Mouse (Mus musculus) left cerebral cortex, postnatal 10 days (tissue): Measurements from ENCODE around the gene Slc39a1. TPM values are rescaled to one million over a fixed set of nuclear protein-coding genes. Genes with fewer than 3 reads are reported as not detected.
"Not testable (repeated sequence)": the region's sequence is repeated elsewhere in the genome, so short reads cannot be mapped to it uniquely, and the experiment has no call there.

Experiments used
- DNase-seq, 2 experiments: peaks; one replicate each; pipeline ENCODE4 v3.0.0; 2021 to 2022; ENCODE audit warnings: low spot score in 2 of 2, mixed read lengths in 1 of 2; ENCODE audit errors: extremely low spot score in 1 of 2
- intact Hi-C: fragments of 180-260 bp; cut with DNase I; formaldehyde crosslinking; loops from one replicate; pipeline ENCODE4 v1.15.1; 2025
- microRNA-seq: library from miRNA; unstranded; fragments of <30 nt; microRNA quantifications from one replicate; pipeline ENCODE4 v1.2.0, GENCODE M21; 2022
- total RNA-seq, 2 experiments: library from RNA; stranded (reverse); gene quantifications; 2 replicates each; pipeline ENCODE4 v1.2.3; 2021

Slc39a1 gene
- total RNA-seq, 2 experiments from 2014 or later: 47.7 to 49.0 TPM

DNA sequence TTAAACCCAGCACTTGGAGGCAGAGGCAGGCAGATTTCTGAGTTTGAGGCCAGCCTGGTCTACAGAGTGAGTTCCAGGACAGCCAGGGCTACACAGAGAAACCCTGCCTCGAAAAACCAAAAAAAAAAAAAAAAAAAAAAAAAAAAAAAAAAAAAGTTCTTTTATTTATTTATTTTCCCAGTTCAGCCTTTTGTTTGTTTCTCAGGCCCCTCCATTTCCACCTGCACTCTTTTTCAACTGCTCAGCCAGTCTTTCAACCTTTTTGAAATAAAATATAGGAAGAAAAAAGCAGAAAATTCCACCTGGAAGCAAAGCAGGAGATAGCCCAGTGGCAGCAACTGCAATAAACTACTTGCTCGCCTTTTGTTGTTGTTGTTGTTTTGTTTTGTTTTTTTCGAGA lies 41.4 kb downstream of the Slc39a1 start:
- DNase-seq, intact Hi-C loops: not testable (repeated sequence)

DNA sequence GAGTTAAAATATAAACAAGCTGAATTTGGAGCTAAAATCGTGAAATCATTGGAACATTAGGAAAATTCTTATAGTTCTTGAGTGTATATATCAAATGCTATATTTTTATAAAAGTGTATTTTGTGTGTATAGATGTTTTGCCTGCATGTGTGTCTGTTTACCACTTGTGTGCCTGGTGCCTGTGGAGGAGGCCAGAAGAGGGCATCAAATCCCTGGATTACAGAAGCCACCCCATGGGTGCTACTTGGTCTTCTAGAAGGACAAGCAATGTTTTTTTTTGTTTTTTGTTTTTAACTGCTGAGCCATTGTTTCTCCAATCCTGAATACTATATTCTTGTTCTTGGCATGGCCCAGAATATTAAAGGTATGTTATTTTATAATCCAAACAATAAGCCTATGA lies 42.6 kb downstream of the Slc39a1 start:
- no peak for DNase-seq
- intact Hi-C loops: loop anchor here (5.0 kb wide), 1 partner anchor 82 kb away; no protein-coding TSS in a partner anchor

DNA sequence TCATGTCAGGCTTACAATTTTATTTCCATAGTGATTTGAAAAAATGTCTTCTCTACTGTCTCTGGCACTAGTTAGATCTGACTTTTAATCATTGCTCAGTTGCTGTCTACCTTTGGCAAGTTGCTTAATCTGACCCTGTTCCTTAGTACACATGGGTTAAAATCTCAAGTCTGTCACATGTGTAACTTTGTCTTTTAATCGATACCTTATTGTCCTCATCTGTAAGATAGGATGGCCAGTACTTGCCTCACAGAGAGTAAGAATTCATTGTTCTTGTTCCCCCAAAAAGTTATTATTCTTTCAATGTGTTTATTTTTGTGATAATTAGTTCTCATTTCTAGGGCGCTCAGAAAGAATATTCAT lies 44.0 kb downstream of the Slc39a1 start:
- no peak for DNase-seq
- intact Hi-C loops: loop anchor here (5.0 kb wide), 1 partner anchor 80 kb away; no protein-coding TSS in a partner anchor

DNA sequence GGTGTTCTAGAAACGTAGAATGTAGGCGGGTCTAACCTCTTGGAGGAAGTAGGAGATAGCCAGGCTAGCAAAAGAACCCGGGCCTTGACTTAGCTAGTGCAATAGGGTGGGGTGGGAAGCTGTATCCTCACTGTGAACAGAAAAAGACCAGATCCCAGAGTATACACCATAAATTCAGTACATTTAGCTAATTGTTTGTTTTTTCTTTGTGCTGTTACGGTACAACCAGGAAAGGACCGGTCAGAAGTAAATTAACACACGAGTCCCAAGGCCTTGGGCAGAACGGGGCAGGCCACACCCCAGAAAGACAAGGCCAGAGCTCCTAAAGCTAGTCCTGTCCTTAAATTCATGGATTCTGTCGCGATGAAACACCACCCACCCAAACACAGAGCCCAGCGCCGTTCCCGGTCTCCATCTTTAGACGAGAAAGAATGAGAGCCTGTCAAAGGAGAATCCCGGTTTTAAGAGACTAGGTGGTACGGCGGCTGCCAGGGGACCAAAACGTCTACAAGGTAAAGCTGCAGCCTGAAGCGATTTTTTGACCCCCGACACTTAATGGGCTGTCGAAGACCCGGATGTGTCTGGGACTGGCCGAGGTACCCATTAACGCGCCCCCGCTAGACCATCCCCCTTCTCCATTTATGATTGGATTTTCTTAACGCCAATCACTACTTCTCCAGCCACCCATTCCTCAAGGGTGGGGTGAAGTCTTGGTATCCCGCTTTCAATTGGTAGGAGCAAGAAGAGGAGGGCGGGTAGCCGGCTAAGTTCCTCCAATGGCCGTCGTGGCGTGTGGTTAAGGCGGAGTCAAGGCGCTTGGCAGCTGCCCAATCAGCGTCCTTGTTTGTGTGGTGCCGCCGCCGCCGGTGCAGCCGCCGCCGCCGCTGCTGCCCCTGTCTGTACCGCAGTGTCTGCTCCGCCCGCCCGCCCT lies 44.6 kb downstream of the Slc39a1 start, which contains the start of gene Gatad2b:
Gene Gatad2b, plus strand, starts transcription at position 834 of the 931 bp plus-strand sequence.
- peak; percentile 99 for DNase-seq
- intact Hi-C loops: loop anchor here (5.0 kb wide), 1 partner anchor 80 kb away; no protein-coding TSS in a partner anchor

DNA sequence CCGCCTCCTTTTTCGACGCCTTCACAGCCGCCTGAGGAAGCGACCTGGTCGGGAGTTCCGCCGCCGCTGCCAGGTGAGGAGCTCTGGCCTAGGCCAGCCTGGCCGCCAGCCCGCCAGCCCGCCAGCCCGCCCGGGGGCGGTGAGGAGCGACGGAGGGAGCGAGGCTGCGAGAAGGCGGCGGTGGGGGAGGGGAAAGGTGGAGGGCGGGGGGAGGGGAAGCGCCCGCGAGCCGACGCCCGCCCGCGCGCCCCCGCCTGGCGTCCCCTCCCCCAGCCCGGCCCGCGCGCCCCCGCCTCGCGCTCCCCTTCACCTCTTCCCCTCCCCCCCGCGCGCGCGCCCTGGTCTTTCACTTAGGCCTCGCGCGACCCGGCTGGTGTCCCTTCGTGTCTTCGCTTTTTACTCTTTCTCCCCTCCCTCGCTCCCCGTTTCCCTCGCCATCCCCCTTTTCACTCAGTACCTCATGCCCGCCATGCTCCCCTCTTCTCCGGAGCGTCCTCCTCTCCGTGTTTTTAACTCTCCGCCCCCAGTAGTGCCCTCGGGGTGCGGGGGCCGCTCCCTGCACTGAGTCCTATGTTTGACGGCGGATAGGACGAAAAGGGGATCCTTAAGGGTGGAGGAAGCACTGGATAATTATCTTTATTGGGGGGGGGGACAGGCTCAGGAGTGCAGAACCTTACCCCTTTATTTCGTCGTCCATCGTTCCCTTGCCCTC lies 45.5 kb downstream of the Slc39a1 start:
- peak; percentile 24 to 87 for DNase-seq
- intact Hi-C loops: loop anchor here (5.0 kb wide), 1 partner anchor 79 kb away; no protein-coding TSS in a partner anchor

DNA sequence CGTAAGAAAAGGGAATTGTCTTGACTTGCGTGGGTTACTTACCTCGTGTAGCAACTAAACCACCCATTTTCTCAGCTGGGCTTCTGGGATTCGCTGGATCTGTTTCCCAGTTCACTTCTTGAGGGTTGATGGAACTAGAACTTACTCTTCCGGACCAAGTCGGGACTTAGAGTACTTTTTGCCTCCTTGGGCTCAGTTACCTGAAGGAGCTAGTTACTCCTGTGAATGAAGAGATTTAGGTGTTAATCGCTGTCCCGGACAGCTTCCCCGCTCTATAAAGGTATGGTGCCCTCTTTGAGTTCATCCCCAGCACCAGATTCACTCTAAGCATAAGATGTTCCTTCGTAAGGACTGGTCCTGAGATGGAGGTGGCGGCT lies 46.1 kb downstream of the Slc39a1 start:
- intact Hi-C loops: loop anchor here (5.0 kb wide), 1 partner anchor 78 kb away; no protein-coding TSS in a partner anchor
- no peak for DNase-seq

DNA sequence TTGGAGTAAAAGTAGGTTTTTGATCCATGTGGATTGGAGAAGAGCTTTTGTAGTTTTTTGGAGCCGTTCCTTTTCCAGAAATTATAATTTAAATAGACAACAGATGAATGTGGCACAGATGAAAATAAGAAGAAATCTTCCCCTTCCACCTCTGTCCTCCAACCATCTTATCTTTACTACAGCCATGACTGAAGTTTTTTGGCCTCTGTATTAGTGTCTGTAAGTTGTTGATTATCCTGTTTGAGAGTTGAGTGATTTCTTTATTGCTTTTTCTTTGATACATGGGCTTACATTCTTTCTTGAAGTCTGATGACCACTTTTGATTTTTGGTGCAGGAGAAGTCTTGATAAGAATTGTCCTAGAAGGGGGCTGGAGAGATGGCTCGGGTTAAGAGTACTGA lies 46.7 kb downstream of the Slc39a1 start:
- no peak for DNase-seq
- intact Hi-C loops: loop anchor here (5.0 kb wide), 1 partner anchor 78 kb away; no protein-coding TSS in a partner anchor

Small RNA genes within 50 kb of the gene (microRNA-seq; reads per million reads assigned to microRNA genes)
- gene Mir7012: not detected

Other genes starting within 250 kb of the Slc39a1 start
- gene Hax1, start 249.4 kb upstream of the Slc39a1 start, total RNA-seq: 10 to 100 TPM; 53.4 to 60.2 TPM
- 10 to 100 TPM; 76.1 to 76.6 TPM for gene 4933434E20Rik, start 196.5 kb upstream of the Slc39a1 start, total RNA-seq
- 100 to 1,000 TPM; 189 to 202 TPM for gene Ubap2l, start 195.5 kb upstream of the Slc39a1 start, total RNA-seq
- 100 to 1,000 TPM; 259 to 260 TPM for gene Tpm3, start 175.5 kb upstream of the Slc39a1 start, total RNA-seq
- gene Nup210l, start 144.0 kb upstream of the Slc39a1 start, total RNA-seq: under 1 TPM; 0.56 to 0.59 TPM
- gene Rps27, start 34.5 kb upstream of the Slc39a1 start, total RNA-seq: 100 to 1,000 TPM; 817 to 845 TPM
- 1 to 10 TPM; 6.5 to 7.0 TPM for gene Rab13, start 34.5 kb upstream of the Slc39a1 start, total RNA-seq
- gene Jtb, start 16.6 kb upstream of the Slc39a1 start, total RNA-seq: 10 to 100 TPM; 43.7 to 44.4 TPM
- under 1 TPM in 1 of 2 experiments, not detected in 1; 0.24 TPM for gene Creb3l4, start 4.7 kb upstream of the Slc39a1 start, total RNA-seq
- gene Crtc2, start 6.0 kb downstream of the Slc39a1 start, total RNA-seq: 10 to 100 TPM; 26.4 to 31.2 TPM
- 10 to 100 TPM; 25.2 to 27.1 TPM for gene Dennd4b, start 17.0 kb downstream of the Slc39a1 start, total RNA-seq
- 10 to 100 TPM; 90.0 to 90.5 TPM for gene Gatad2b, start 45.0 kb downstream of the Slc39a1 start, total RNA-seq
- 10 to 100 TPM; 11.5 to 12.1 TPM for gene Slc27a3, start 141.8 kb downstream of the Slc39a1 start, total RNA-seq
- gene Ints3, start 185.4 kb downstream of the Slc39a1 start, total RNA-seq: 10 to 100 TPM; 57.0 to 62.0 TPM
- 1 to 10 TPM; 3.4 to 4.3 TPM for gene Npr1, start 217.7 kb downstream of the Slc39a1 start, total RNA-seq
- gene Ilf2, start 228.0 kb downstream of the Slc39a1 start, total RNA-seq: 100 to 1,000 TPM; 111 to 115 TPM
- 10 to 100 TPM; 46.7 to 47.9 TPM for gene Snapin, start 242.9 kb downstream of the Slc39a1 start, total RNA-seq